Mouse (Mus musculus): ENCODE measurements around the gene Zbed3.

GRCm38 (mm10) chr13:95323400-95323799 is at the start of gene Zbed3:
- TF ChIP-seq CTCF (IDR thresholded peaks at IDR 0.05; ENCODE audit: insufficient read depth, low read depth, low read length) (no peak), POLR2A (IDR thresholded peaks at IDR 0.05; ENCODE audit: insufficient read depth, low read depth, low read length) (no peak)

Measured in olfactory bulb, adult 2 months (tissue).